15 mouse cellular contexts compared by ENCODE assay signal in the genomic region with DNA sequence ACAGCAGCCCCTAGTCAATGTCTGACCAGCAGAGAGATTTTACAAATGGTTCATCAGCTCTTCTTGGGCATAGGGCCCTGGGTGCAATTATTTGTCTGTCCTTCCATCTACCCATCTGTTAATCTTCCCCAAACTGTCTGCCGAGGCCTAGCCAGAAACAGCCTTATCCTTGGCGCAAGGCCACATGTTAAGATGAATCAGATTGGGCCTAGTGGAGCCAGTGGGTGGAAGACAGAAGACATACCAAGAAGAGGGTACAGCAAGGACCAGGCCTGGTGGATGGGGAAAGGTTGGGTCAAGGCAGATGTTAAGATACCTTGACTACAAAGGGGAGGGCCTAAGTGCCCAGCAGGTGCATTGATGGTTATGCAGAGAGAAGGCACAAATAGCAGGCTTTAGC. TPM values are rescaled to one million over a fixed set of nuclear protein-coding genes. Genes with fewer than 3 reads are reported as not detected.
DNase-seq lines count a peak whose midpoint lies in the region; ATAC-seq and TF ChIP-seq lines count a peak whose summit lies in the region.
"Had no signal": no experiment of that assay in that cellular context is flagged by ENCODE, and none has a peak within 500 bp of the region (broad histone marks: within the 10 kb centered on the region; RNA-seq: fewer than 3 reads in every experiment).

No protein-coding gene starts in this region.

- H3K27me3 ChIP-seq in kidney, adult 2 months (replicated peaks; ENCODE audit: control insufficient read depth, insufficient read depth, low read length), result no peaks in the 10 kb centered on the region
- peaks cover 60% of the 10 kb centered on the region for H3K27me3 ChIP-seq in kidney, embryonic 15.5 days
- peaks cover 50% of the 10 kb centered on the region for H3K27me3 ChIP-seq in hindbrain, embryonic 14.5 days (ENCODE audit: control insufficient read depth, insufficient read depth, low read length)
- H3K27me3 ChIP-seq in hindbrain, embryonic 10.5 days (ENCODE audit: insufficient read depth, poor library complexity, severe bottlenecking), result peaks cover 78% of the 10 kb centered on the region

- TF ChIP-seq POLR2A in kidney, adult 2 months (IDR thresholded peaks at IDR 0.05; ENCODE audit: low read depth, low read length), result no peak

- H3K4me2 ChIP-seq in kidney, embryonic 15.5 days, result no peak overlapping the region
- H3K4me2 ChIP-seq in hindbrain, embryonic 14.5 days (replicated peaks), result no peak overlapping the region
- H3K4me2 ChIP-seq: liver, embryonic 15.5 days had no signal

- no peak for TF ChIP-seq CTCF in kidney, adult 2 months (conservative IDR thresholded peaks at IDR 0.05; ENCODE audit: insufficient read depth, insufficient read length, low read depth, low read length)

- H3K27ac ChIP-seq in kidney, adult 2 months (ENCODE audit: insufficient read depth, low read depth, low read length), result no peak overlapping the region
- no peak overlapping the region for H3K27ac ChIP-seq in kidney, embryonic 15.5 days
- H3K27ac ChIP-seq in hindbrain, embryonic 14.5 days, result no peak overlapping the region
- no peak overlapping the region for H3K27ac ChIP-seq in hindbrain, embryonic 10.5 days
- H3K27ac ChIP-seq: liver, embryonic 15.5 days; neural tube, embryonic 15.5 days; stomach, postnatal 0 days had no signal

- intact Hi-C loops in heart, postnatal 10 days (cut with DNase I), result no loop called here

- peaks cover 10% of the 10 kb centered on the region; the same call in 1 of the 2 replicates for H3K4me1 ChIP-seq in kidney, adult 2 months (ENCODE audit: control insufficient read depth, insufficient read depth, low read length)
- peaks cover 27% of the 10 kb centered on the region for H3K4me1 ChIP-seq in kidney, embryonic 15.5 days
- peaks cover 20% of the 10 kb centered on the region for H3K4me1 ChIP-seq in hindbrain, embryonic 14.5 days (replicated peaks; ENCODE audit: control insufficient read depth, insufficient read depth, low read length)
- peaks cover 28% of the 10 kb centered on the region for H3K4me1 ChIP-seq in hindbrain, embryonic 10.5 days (replicated peaks)

- ATAC-seq in kidney, embryonic 15.5 days (replicated peaks; ENCODE audit: low FRiP score), result no peak
- ATAC-seq in hindbrain, embryonic 14.5 days (ENCODE audit: low FRiP score), result no peak
- ATAC-seq: CD4-positive, CD25-positive, alpha-beta regulatory T cell, adult 4 months had no signal

- no peak overlapping the region for H3K4me3 ChIP-seq in kidney, adult 2 months (ENCODE audit: insufficient read depth, low read depth, low read length)
- H3K4me3 ChIP-seq in kidney, embryonic 15.5 days (replicated peaks), result no peak overlapping the region
- H3K4me3 ChIP-seq in hindbrain, embryonic 14.5 days (replicated peaks; ENCODE audit: low read length), result no peak overlapping the region
- H3K4me3 ChIP-seq in hindbrain, embryonic 10.5 days, result no peak overlapping the region
- H3K4me3 ChIP-seq: liver, embryonic 15.5 days had no signal

- H3K9ac ChIP-seq in kidney, embryonic 15.5 days, result no peak overlapping the region
- H3K9ac ChIP-seq in hindbrain, embryonic 14.5 days, result no peak overlapping the region
- H3K9ac ChIP-seq: liver, embryonic 15.5 days; neural tube, embryonic 15.5 days had no signal

- H3K9me3 ChIP-seq in kidney, embryonic 15.5 days (replicated peaks), result no peaks in the 10 kb centered on the region
- H3K9me3 ChIP-seq in hindbrain, embryonic 14.5 days (ENCODE audit: control insufficient read depth, low read length), result no peaks in the 10 kb centered on the region
- no peaks in the 10 kb centered on the region for H3K9me3 ChIP-seq in hindbrain, embryonic 10.5 days
- H3K9me3 ChIP-seq: liver, embryonic 15.5 days; neural tube, embryonic 15.5 days had no signal

- peak; percentile 7 for DNase-seq in kidney, adult 2 months
- DNase-seq in Muller cell, postnatal 12 days (ENCODE audit: inconsistent ontology term), result peak; percentile 6
- peak; percentile 42 for DNase-seq in adrenal gland, adult 8-10 months
- peak; percentile 42 for DNase-seq in layer of hippocampus, adult 9-11 months
- DNase-seq in hindbrain, embryonic 14.5 days (ENCODE audit: low spot score), result no peak
- no peak for DNase-seq in hindbrain, embryonic 10.5 days (ENCODE audit: low spot score)
- no peak for DNase-seq in heart, postnatal 10 days
- DNase-seq: kidney, postnatal 10 days; lung, postnatal 4 days had no signal

- WGBS in kidney, adult 2 months, result 80% methylated on average over 2 of the region's 2 CpGs
- WGBS in kidney, embryonic 15.5 days, result 90% methylated on average over 2 of the region's 2 CpGs
- 82% methylated on average over 2 of the region's 2 CpGs for WGBS in hindbrain, embryonic 14.5 days
- WGBS in hindbrain, embryonic 10.5 days, result 89% methylated on average over 2 of the region's 2 CpGs

- H3K36me3 ChIP-seq in kidney, adult 2 months (ENCODE audit: control insufficient read depth, insufficient read depth, low read length), result no peaks in the 10 kb centered on the region
- no peaks in the 10 kb centered on the region for H3K36me3 ChIP-seq in kidney, embryonic 15.5 days
- no peaks in the 10 kb centered on the region for H3K36me3 ChIP-seq in hindbrain, embryonic 14.5 days (replicated peaks; ENCODE audit: control insufficient read depth, insufficient read depth)
- H3K36me3 ChIP-seq in hindbrain, embryonic 10.5 days, result no peaks in the 10 kb centered on the region
- H3K36me3 ChIP-seq: liver, embryonic 15.5 days; neural tube, embryonic 15.5 days had no signal

RNA-seq across cellular contexts. Expression of gene Car7, which starts 5.1 kb away (rescaled TPM):
- 7.5 and 8.0 TPM in 2 replicates for polyA plus RNA-seq in kidney, adult 2 months (2012; rRNA removed)
- polyA plus RNA-seq in kidney, embryonic 15.5 days (2015; fragmentation: Nextera tagmentation; extraction: Ambion mirVana), result 2.3 and 2.4 TPM in 2 replicates
- total RNA-seq in adrenal gland, adult 8-10 months (2022), result 1 to 10 TPM; 1.7 to 5.6 (median 3.2) TPM
- polyA plus RNA-seq in hindbrain, embryonic 14.5 days (2014; fragmentation: Nextera tagmentation; extraction: Ambion mirVana), result 2.0 and 2.2 TPM in 2 replicates
- polyA plus RNA-seq in hindbrain, embryonic 10.5 days (2016; fragmentation: Nextera tagmentation; extraction: Ambion mirVana), result 0.90 and 1.4 TPM in 2 replicates
- 1 to 10 TPM; 3.9 to 4.2 TPM for total RNA-seq in heart, postnatal 10 days (2021)

RNA-seq across cellular contexts. Expression of gene Nae1, which starts 5.1 kb away (rescaled TPM):
- polyA plus RNA-seq in kidney, adult 2 months (2012; rRNA removed), result 9.7 and 12.7 TPM in 2 replicates
- 105 and 115 TPM in 2 replicates for polyA plus RNA-seq in kidney, embryonic 15.5 days (2015; fragmentation: Nextera tagmentation; extraction: Ambion mirVana)
- total RNA-seq in adrenal gland, adult 8-10 months (2022), result 10 to 100 TPM; 40.5 to 66.3 (median 47.3) TPM
- polyA plus RNA-seq in hindbrain, embryonic 14.5 days (2014; fragmentation: Nextera tagmentation; extraction: Ambion mirVana), result 111 and 116 TPM in 2 replicates
- polyA plus RNA-seq in hindbrain, embryonic 10.5 days (2016; fragmentation: Nextera tagmentation; extraction: Ambion mirVana), result 121 and 126 TPM in 2 replicates
- total RNA-seq in heart, postnatal 10 days (2021), result 10 to 100 TPM; 32.9 to 36.4 TPM

RNA-seq across cellular contexts. Expression of gene Terb1, which starts 29.9 kb away (rescaled TPM):
- 0.05 TPM in 1 of 2 replicates, not detected in the other for polyA plus RNA-seq in kidney, adult 2 months (2012; rRNA removed)
- 0.32 and 0.48 TPM in 2 replicates for polyA plus RNA-seq in kidney, embryonic 15.5 days (2015; fragmentation: Nextera tagmentation; extraction: Ambion mirVana)
- under 1 TPM in 2 of 4 experiments, not detected in 2; 0.16 to 0.52 TPM for total RNA-seq in adrenal gland, adult 8-10 months (2022)
- polyA plus RNA-seq in hindbrain, embryonic 14.5 days (2014; fragmentation: Nextera tagmentation; extraction: Ambion mirVana), result 0.78 and 0.83 TPM in 2 replicates
- polyA plus RNA-seq in hindbrain, embryonic 10.5 days (2016; fragmentation: Nextera tagmentation; extraction: Ambion mirVana), result 0.12 and 0.29 TPM in 2 replicates
- total RNA-seq in heart, postnatal 10 days (2021), result not detected
- total RNA-seq: monocyte, adult 5-6 weeks had no signal
- polyA plus RNA-seq: liver, embryonic 15.5 days had no signal

RNA-seq across cellular contexts. Expression of gene Pdp2, which starts 51.7 kb away (rescaled TPM):
- polyA plus RNA-seq in kidney, adult 2 months (2012; rRNA removed), result 25.7 and 29.2 TPM in 2 replicates
- polyA plus RNA-seq in kidney, embryonic 15.5 days (2015; fragmentation: Nextera tagmentation; extraction: Ambion mirVana), result 17.8 and 18.7 TPM in 2 replicates
- total RNA-seq in adrenal gland, adult 8-10 months (2022), result 10 to 100 TPM; 31.7 to 43.6 (median 38.0) TPM
- polyA plus RNA-seq in hindbrain, embryonic 14.5 days (2014; fragmentation: Nextera tagmentation; extraction: Ambion mirVana), result 18.7 and 19.7 TPM in 2 replicates
- 12.7 and 13.3 TPM in 2 replicates for polyA plus RNA-seq in hindbrain, embryonic 10.5 days (2016; fragmentation: Nextera tagmentation; extraction: Ambion mirVana)
- 10 to 100 TPM in 1 of 2 experiments, 1 to 10 TPM in 1; 7.2 to 10.6 TPM for total RNA-seq in heart, postnatal 10 days (2021)

Comparison
In these comparisons a context has a peak if more than half of its experiments do, and no peak if none do; other contexts are left out.
1. DNase-seq: peak in kidney, adult 2 months (single experiment), Muller cell, postnatal 12 days (single experiment), adrenal gland, adult 8-10 months (single experiment) and layer of hippocampus, adult 9-11 months (single experiment); none in hindbrain, embryonic 14.5 days (single experiment), hindbrain, embryonic 10.5 days (single experiment) and heart, postnatal 10 days (0 of 2).